Mouse (Mus musculus) 416B (cell line): ENCODE measurements around the gene Bcas3.
"Not testable (repeated sequence)": the region's sequence is repeated elsewhere in the genome, so short reads cannot be mapped to it uniquely, and the experiment has no call there.

ENCODE experiments used
- DNase-seq: peaks from one replicate; pipeline ENCODE4 v3.0.0; 2011; ENCODE audit warnings: low read depth

Gene Bcas3

DNA sequence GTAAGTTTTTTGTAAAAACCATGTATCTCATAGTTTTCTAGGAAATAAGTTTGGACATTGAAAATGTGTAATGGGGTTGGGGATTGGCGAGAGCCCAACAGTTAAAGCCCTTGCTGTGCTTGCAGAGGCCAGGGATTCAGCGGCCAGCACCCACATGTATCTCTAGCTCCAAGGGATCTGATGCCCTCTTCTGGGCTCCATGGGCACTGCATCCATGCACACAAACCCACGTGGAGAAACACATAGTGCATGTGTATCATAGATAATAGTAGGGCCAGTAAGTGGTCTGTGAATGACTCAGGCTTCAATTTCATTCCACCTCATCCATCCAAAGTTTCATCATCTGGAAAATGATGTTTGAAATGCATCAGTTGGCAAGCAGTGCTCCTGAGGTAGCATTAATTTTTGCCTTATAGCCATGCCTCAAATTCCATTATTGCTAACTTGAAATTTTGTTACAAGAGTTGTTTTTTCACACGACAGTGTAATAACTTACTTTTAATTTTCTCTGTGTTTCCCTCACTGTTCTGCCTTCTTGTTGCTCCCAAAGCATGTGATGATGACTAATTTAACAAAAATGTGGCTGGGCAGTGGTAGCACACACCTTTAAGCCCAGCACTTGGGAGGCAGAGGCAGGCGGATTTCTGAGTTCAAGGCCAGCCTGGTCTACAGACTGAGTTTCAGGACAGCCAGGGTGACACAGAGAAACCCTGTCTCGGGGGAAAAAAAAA is 129.9 kb downstream of the Bcas3 start:
- peak; percentile 61 for DNase-seq

DNA sequence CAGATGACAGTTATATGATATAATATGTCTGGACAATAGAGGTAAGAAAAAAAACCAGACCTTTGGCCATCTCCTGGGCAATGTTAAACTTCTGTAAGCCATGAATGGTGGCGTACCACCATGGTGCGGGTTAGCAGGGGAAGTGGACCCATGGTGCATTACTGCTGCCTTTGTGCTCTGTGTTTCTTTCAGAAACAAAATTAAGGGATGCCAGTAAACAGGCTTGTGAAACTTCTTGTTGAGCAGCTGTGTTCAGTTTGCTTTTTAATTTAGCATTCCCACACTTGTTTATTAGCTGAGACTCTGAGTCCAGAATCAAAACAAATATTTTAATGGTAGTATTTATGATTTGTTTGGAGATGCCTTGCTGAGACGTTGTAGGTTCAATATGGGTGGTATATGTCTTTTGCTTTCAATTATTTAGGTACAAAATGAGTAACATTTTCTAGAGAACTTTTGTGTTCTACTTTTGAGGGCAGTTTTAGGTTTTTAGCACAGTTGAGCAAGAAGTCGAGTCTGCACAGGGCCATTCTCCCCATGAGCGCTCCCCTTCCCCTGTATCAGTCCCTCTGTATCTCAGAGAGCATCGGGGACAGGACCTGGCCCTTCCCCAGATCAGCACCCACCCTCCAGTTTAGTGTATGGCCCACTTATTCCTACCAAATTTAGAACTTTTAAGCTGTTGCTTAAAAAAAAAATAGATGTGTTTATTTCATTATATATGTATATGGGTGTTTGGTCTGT is 132.4 kb downstream of the Bcas3 start:
- no peak for DNase-seq

DNA sequence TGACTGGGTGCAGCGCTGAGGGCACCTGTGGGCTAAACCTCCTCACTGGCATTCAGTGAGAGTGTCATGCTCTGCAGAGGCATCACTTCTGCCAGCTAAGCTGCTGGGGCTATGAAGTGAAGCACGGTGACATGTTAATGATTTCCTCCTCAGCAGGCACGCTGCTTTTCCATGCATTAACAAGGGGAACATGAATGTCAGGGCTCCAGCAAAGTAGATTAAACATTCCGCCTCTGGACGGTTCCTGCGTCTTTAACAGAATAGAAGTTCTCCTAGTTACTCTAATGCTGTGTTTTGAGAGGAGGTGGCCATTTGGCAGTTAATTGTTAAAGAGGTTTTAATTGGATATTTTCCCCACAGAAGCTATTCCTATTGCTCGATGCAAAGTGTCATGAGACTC is 134.5 kb downstream of the Bcas3 start:
- no peak for DNase-seq

DNA sequence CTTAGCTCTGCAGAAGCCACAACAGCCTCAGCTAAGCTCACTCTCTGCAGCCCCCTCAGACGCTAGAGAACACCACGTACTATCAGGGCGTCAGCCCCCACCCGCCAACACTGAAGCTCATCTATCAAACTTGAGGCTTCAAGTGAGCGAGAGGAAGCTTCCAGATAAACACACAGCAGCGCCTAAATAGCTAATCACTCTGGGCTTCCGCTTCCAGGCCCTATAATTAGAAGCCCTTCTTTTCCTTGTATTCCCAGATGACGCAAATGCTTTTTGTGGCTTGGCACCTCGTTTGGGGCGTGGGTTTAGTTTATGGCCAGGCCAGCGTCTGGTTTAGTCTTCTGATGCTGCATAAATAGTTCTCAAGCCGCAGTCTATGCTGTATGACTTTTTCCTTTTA is 139.3 kb downstream of the Bcas3 start:
- no peak for DNase-seq

DNA sequence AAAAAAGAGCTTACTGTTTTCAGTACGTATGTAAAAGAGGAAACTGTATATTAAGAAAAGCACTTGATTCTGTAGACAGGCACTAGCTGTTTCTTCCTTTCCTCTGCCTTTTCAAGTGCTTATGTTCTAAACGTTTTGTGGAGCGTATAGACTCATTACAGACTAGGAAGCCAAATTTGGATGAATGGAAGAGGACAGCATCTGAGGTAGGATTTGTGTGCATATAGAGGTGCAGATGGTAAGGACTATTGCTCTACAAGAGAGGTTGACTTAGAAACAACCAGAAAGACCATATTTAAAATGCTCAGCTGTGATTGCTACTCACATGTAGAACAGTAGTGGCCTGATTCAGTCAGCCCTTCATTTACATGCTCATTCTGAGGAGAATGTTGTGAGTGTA is 139.7 kb downstream of the Bcas3 start:
- no peak for DNase-seq

DNA sequence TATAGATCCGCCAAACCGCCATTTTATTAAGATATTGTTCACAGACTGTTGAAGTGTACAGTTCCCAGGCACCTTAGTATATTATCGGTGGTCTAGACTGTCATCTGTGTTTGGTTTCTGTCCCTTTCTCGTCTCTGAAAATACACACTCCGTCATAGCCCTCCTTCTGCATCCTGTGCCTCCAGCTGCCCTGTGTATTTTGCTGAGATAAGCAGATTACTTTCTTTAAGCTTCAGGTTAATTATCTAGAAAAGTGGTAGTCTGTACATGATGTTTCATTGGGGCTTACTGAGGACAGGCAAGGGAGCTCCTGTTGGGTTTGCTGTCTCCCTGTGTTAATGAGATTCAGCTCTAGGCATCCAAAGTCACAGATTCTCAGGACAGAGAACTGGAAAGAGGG is 146.6 kb downstream of the Bcas3 start:
- no peak for DNase-seq

DNA sequence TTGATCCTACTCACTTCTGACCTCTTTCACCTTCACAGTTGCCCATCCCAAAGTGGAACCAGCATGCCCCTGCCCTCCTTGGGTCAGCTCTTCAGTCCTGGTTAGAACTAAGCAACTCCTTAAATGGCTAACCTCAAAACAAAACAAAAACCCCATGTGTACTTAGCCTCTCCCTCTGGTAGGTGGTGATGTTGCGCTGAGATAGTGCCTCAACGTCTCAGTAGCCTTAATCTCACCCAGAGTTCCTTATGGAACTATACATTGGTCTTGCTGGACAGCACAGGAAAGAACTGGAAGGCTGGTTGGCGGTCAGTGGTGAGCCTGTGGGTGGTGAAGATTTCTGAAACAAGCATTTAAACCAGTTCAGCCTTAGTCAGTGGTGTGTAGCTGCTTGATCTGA is 149.1 kb downstream of the Bcas3 start:
- DNase-seq, result peak; percentile 55

DNA sequence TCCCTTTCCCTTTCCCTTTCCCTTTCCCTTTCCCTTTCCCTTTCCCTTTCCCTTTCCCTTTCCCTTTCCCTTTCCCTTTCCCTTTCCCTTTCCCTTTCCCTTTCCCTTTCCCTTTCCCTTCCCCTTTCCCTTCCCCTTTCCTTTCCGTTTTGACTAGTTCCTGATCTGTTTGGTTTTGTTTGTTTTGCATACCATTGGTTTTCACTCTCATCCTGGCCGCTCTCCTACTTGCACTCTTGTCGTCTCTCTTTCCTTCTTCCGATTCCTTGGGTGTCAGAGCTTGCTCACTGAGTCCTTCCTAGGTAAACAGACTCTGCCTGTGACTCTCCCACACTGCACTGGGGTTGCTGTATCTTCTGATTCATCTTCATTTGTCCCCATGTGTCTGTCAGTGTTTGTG is 151.8 kb downstream of the Bcas3 start:
- DNase-seq, result not testable (repeated sequence)

DNA sequence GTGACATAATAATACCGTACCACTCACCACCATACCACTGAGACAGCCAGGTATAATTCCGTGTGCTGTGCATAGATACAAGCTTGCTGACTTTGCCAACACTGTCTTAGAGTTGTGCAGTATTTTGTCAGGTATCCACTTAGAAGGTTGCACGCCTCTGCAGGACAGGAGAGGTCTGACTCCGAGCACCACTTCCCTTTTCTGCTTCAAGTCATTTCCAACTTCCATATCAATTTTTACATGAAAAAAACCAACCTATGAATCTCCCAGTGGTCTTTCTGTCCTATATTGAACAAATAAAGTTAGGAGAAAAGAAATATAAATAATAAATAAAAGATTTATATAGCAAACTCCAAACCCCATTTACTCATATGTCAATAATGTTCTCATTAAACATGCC is 152.8 kb downstream of the Bcas3 start:
- no peak for DNase-seq

DNA sequence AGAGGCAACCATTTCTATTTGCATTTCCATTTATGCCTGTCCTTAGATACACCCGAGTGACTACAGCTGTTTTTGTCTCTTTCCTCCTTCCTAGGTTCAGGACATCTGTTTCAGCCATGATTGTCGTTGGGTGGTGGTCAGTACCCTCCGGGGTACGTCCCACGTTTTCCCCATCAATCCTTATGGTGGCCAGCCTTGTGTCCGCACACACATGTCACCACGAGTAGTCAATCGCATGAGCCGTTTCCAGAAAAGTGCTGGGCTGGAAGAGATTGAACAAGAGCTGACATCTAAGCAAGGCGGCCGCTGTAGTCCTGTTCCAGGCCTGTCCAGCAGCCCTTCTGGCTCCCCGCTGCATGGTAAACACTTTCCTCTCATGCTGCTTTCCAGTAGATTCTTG is 156.4 kb downstream of the Bcas3 start:
- no peak for DNase-seq

DNA sequence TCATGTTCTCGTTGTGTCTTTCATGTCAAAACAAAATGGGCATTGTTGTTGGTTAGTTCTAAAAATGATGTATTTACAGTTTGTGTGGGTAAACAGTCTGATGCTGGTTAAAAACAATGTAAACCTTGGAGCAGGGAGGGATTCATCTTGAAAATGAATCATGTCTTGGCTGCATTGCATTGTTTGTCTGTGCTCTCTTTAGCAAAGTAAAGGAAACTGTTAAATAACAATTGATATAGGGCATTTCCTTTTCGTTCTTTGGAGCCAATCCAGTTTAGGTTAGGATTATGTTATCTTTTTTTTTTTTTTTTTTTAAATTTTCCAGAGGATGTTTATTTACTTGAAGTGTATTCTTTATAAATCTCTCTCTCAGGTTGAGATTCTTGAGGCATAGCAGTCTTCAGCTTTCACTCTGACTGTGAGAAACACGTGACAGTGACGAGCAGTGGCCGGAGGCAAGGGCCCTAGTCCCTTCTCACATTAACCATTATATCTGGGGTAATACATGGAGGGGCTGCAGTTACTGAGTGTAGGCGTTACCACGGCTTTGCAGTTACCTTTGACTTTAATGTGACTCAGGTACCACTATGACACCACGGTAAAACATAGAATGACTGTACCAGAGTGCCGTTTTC is 158.4 kb downstream of the Bcas3 start:
- DNase-seq, result no peak

DNA sequence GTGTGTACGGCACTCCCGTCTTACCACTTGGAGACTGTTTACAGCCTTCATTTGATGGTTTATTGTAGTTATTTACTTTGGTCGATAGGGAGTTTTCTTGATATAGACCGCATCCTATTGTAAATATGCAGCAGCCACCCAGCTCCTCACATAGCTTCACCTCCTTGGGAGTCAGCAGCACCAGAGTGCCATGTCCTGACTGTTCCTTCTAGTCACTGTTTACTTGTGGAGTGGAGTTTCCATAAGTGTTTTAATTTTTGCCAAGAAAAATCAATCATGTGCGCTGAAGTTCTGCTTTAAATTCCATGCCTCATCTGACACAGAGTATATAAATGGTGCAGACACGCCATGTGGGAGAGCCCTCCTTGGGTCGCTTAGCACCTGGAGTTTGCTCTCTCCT is 163.8 kb downstream of the Bcas3 start:
- DNase-seq, result no peak

DNA sequence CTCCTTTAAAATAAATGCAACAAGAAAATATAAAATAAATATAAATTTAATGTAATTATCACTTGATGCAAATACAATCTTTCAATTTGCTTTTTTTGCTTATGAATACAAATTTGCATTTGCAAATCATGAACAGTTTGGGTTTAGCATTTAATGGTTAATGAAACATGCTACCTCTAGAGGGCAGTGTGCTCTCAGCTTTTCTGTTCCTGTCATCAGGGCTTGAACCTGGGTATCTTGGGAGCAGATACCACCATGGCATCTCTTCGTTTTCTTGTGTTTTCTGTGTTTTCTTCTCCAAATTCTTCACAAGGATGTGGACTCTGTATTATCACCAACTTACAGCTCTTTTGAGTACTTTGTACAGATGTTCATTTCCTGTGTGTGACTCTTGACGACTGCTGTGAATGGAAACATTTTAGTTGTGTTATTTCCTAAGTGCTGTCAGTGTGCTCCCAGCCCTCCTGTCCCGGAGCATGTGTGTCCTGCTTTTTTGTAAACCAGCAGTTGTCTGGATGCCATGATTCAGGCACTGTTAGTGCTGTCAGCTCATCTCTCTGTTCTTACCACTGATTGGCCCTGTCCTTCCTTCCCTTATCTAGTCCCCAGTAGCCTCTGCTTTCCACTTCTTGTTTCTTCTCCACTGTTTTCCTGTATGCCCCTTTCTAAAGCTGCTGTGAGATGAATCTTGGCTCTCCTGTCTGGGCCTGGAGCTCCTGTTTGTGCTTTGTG is 165.2 kb downstream of the Bcas3 start:
- DNase-seq, result peak; percentile 73

DNA sequence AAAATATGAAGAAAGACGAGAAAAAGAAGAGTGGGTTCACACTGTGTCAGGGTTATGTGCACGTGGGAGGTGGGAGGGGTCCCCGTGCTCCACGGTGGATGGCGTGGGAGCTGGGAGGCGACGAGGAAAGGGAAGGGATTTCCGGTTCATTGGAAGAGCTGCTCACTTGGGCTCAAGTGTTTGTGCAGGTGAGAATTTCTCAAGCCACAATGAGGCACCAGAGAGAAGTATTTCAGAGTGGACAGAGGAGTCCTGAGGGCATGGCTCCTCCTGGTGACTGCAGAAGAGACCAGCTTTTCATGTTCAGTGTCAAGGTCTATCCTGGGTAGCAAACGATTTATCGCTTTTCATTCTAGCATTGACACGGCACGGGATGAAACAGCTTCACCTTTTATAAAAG is 167.3 kb downstream of the Bcas3 start:
- DNase-seq, result no peak

DNA sequence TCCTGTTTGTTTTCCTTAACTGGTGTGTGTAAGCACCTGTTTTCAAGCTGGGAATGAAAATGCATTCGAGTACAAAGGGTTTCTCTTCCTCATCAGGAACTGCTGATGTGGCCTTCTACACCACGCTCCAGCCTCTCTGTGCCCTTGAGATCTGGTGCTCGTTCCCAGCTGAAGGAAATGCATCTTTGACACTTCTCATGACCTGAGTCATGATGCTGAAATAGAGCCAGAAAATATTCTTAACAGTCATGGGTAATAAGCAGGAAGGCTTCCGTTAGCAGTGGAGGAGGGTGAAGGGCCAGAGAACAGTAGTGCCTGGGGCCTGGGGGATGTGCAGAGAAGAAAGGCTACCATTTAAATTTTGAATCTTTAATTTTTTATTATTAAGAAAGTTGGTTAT is 168.0 kb downstream of the Bcas3 start:
- peak; percentile 89 for DNase-seq

DNA sequence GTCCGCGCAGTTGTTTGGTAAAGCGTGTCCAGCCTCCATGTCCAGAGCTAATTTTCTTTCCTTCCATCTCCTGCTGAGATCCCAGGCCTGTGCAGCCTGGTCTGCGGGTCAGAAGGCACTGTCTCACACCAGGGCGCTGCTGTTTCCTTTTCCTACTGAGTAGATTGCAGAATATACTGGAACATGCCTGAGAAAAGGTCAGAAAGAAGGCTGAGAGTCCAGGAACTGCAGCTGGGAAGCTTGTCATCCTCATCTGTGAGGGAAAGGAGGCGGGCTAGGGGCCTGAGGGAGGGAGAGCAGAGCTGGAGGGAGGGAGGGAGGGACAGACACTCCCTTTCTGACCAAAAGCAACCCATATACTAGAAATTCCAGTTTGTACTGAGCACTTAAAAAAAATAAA is 170.7 kb downstream of the Bcas3 start:
- no peak for DNase-seq

DNA sequence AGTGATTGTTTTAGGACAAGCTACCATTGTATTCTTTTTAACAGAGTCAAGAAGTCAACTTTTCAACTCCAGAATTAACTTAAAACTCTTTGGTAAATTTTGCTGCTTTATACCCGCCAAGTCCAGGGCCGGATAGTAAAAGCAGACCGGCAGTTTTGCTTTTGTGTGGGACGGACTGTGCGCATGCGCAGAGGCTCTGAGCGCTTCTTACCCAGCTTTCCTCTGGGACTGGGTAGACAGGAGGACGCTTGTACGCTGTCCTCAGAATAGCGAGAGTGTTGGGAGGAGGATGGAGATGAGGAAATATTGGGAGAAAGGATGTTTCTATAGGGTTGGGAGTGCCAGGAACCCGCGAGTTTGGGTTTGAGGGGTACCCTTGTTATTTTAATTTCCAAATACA is 171.2 kb downstream of the Bcas3 start:
- DNase-seq, result no peak

DNA sequence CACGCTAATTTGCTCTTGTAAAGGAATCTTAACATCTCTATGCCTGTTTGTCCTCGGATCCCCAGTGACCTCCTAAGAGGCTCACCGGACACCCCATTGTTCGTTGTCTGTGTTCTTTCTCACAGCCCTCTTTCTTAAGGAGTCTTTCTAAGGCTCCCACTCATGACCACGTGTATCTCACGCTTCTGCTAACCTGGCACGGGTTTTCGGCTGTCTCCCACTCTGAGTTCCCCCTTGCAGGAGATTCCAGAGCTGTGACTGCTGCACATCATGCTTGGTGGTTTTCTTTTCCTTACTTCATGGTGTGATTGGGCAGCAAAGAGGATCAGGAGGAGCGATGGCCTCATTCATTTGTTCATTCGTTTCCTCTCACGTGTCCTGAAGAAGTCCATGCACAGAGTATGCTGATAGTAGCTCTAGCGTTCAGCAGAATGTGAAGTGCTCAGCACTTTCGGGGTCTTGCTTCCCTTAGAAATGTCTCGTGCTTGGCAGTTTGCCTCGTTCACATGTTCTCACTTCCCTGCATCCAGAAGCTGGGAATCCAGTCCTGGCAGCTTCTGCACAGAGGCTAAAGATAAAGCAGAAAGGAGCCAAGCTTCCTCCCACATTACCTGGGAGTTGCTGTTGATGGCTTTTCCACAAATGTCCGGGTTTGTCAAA is 172.0 kb downstream of the Bcas3 start:
- no peak for DNase-seq

DNA sequence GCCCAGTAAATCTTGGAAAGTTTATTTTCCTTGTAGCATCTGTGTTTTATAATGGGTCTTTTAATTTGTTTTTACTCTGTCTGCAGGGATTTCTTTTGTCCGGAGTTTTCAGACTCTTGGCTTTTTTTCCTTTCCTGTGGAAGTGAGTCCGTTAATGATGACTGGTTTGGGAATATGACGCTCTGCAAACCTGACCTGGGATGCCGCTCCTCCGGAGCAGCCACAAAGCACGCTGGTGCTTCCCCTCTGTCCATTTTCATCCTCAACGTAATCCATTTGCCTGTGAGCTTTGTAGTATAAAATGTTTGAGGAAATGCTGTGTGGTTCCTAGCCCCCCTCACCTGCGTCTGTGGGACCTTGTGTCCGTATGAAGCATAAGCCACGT is 172.5 kb downstream of the Bcas3 start:
- no peak for DNase-seq

DNA sequence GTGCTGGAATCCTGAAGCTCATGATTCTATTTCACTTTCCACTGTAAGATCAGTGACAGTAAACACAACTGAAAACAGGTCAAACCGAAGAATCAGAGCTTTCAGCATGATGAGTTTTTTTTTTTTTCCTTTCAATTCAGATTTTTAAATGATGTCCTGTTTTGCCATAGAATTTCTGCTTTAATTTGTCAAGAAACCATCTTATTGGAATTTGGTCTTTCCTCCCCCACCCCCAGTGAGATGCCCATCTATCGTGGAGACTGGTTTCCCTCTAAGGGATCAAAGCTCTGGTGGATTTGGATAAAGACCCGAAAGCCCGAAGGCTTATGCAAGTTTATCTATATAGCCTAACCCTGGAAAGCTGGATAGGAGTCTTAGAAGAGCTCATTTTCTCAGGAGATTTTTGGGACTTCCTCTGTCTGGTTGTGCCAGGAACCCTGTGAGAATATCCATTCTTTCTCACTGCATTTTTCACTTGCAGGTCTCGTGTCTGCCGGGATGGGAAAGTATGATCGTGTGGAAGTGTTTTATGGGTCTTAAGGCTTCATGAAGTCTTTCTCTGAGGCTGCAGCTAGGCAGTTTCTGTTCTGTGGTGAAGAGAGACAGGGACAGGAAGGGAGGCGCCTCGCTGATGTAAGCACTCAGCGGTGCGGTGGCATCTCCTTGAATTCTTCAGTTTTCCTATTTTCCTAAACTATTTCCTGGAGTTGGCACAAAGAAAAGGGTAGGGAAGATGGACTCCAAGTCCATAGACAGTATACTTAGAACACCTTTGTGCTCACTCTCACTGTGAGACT is 173.2 kb downstream of the Bcas3 start:
- DNase-seq, result no peak

DNA sequence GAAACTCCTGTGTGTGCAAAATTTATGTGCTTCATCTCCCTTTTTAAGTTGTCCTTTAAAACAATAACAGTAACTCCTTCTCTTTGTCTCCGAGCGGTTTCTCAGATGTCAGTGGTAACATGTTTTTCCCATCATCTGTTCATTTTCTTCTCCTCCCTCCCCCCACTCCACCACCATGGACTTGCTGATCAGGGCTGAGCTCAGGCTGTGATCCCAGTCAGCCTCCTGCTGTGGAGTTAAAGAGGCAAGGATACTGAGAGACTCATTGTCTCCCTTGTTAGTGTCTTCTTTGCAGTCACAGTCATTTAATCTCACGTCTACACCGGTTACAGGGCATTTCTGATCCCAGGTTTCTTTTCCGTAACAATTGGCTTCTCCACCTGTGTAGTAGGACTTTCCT is 174.3 kb downstream of the Bcas3 start:
- DNase-seq, result no peak
